Mouse (Mus musculus): ENCODE measurements around the gene Tle4.

Tle4 gene

GRCm38 (mm10) chr19:14463281-14464079, 134.4 kb downstream of the Tle4 start:
- DNase-seq (ENCODE audit: low spot score in 2 of 2) = no peak

- no peak for DNase-seq (ENCODE audit: low spot score in 2 of 2)
Observed at GRCm38 (mm10) chr19:14453486-14453885, 144.4 kb downstream of the Tle4 start.

GRCm38 (mm10) chr19:14451329-14451728, 146.5 kb downstream of the Tle4 start:
- DNase-seq (ENCODE audit: low spot score in 2 of 2) = no peak

- no peak for DNase-seq (ENCODE audit: low spot score in 2 of 2)
Observed at GRCm38 (mm10) chr19:14449738-14450137, 148.1 kb downstream of the Tle4 start.

GRCm38 (mm10) chr19:14448586-14448985, 149.3 kb downstream of the Tle4 start:
- no peak for DNase-seq (ENCODE audit: low spot score in 2 of 2)

DNA sequence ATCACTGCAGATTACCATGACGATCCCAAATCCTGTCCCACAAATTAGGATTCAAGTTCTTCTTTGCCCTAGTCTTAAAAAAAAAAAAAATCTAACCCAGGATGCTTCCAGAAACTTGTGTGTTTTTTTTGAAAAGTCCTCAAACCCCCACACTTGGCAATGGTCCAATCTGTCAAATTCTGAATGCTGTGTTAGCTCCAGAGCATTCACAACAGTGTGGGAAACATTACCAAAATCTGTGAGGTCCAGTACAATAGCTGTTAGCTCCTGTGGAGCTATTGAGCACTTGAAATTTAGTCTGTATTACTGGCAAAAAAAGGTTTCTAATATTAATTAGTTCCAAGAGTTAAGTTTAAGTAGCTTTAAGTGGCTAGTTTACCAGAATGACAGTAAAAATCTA, 150.4 kb downstream of the Tle4 start:
- no peak for DNase-seq (ENCODE audit: low spot score in 2 of 2)

DNA sequence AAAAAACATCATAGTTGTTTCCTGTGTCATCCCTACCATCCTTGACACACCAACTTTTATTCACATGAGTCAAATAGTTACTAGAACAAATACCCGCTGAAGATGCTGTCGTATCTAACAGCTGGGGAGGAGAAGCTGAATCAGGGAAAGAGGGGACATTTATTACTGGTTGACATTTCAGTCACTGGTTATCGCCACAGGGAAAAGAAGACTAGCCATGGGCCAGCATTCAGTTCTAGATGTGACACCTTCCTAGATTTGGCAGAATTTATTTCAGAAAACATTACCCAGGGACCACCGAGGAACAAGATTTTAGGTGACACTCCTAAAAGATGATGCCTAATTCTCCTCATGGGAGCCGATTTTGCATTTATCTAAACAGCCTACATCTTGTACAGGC, 156.0 kb downstream of the Tle4 start:
- no peak for DNase-seq (ENCODE audit: low spot score in 2 of 2)

GRCm38 (mm10) chr19:14437226-14437625, 160.6 kb downstream of the Tle4 start:
- DNase-seq (ENCODE audit: low spot score in 2 of 2) = no peak

DNA sequence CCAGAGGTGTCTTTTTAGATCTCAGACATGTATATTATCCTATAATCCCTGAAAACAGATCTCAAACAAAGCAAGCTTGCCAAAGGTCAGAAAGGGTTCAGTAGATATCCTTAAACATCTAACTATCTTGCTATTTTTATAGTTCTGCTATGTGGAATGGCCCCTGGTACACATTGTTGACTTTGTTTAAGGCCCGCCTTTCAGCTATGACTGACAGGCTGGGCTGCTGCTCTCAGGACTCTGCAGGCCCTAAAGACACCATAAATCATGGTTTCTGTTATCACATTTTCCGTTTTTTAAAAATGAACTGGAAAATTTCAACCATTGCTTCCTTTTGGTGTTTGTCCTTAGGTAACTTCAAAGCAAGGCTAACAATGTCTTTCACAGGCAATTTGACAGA, 161.3 kb downstream of the Tle4 start:
- no peak for DNase-seq (ENCODE audit: low spot score in 2 of 2)

DNA sequence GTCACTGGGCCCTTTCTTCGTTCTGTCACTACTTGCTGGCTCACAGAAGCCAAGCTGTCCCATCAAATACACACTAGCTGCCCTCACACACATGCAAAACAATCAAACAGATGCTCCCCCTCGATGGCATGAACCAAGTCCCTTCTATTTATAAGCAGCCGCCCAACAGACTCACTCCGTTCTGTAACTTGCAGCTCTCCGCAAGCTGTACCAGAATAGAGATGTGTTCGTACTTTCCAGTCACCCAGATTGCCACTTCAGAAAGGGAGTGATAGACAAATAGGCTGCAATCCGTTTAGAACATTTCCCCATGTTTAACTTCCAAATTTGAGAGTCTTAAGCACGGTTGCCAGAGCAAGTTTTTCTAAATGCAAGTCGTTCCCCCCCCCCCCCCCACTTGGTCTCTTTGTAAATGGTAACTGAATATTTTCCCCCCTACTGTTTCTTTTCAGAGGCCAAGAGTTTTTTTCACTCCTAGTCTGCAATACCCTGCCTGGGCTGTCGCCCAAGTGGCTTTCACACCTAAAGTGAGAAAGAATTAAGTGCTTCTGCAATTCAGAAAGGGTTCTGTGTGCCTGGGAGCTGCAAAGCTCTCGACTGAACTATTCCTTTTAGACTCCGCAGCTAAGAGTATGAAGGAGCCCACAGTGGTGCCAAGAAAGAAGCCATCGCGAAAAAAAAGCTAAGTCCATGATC, 162.0 kb downstream of the Tle4 start:
- peak; percentile 22 to 43 for DNase-seq (ENCODE audit: low spot score in 2 of 2)

GRCm38 (mm10) chr19:14433900-14434299, 164.0 kb downstream of the Tle4 start:
- no peak for DNase-seq (ENCODE audit: low spot score in 2 of 2)

DNA sequence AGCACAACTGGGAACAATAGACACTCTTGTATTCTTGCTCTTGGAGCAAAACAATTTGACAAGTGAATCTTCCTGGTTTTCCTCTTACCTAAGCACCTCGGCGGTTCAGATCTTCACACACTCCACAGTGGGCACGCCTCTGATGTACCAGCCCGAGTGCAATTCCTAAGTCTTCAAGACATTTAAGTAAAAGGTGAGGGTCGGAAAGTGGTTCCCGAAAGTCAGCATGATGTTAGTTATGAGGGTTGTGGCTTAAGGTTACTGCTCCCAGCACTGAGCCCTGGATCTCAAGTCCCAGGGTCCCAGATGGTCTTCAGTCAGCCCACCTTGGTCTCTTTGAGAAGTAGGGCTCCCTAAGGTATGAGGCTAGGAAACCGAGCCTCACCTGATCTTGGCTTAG, 165.4 kb downstream of the Tle4 start:
- DNase-seq (ENCODE audit: low spot score in 2 of 2) = no peak

GRCm38 (mm10) chr19:14426920-14427319, 170.9 kb downstream of the Tle4 start:
- DNase-seq (ENCODE audit: low spot score in 2 of 2) = no peak

- DNase-seq (ENCODE audit: low spot score in 2 of 2) = no peak
Observed at GRCm38 (mm10) chr19:14426244-14426868, 171.5 kb downstream of the Tle4 start.

DNA sequence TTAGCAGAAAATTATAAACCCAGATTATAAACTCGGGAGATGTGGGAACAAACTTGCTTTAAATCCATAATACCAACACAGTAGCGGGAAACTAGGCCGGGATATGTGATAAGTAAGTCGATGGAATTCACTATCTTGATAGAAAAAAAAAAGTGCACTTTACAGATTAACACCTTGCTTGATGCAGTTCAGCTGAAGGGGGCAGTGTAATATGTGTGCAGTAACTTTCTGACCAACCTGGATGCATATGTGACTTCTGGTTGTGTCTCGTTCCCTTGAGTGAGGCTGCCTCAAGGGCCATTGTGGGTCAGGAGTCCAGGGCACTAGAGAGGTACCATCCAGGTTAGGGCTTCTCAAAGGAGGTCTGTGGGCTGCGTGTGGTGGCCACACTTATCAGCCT, 172.7 kb downstream of the Tle4 start:
- no peak for DNase-seq (ENCODE audit: low spot score in 2 of 2)

- no peak for DNase-seq (ENCODE audit: low spot score in 2 of 2)
Observed at GRCm38 (mm10) chr19:14424016-14424964, 173.6 kb downstream of the Tle4 start.

GRCm38 (mm10) chr19:14421691-14422090, 176.2 kb downstream of the Tle4 start:
- no peak for DNase-seq (ENCODE audit: low spot score in 2 of 2)

GRCm38 (mm10) chr19:14419886-14420285, 178.0 kb downstream of the Tle4 start:
- DNase-seq (ENCODE audit: low spot score in 2 of 2) = no peak

DNA sequence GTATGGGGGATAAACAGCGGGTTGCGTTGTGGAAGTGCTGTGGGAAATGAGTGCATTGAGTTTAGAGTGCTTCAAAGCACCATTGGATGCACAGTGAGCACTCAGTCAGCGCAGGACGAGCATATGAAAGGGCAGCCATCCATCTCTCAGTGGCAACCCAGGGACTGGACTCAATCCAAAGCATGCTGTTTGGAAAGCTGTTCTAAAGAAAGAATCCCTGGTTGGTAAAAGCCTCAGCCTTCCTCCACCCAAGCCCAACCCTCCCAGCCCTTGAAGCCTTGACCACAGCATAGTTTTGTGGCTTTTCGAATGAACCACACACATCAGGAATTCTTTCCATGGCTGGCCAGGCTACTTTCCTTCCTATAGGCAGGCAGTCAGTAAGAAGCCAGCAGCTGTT, 181.0 kb downstream of the Tle4 start:
- DNase-seq (ENCODE audit: low spot score in 2 of 2) = no peak

DNA sequence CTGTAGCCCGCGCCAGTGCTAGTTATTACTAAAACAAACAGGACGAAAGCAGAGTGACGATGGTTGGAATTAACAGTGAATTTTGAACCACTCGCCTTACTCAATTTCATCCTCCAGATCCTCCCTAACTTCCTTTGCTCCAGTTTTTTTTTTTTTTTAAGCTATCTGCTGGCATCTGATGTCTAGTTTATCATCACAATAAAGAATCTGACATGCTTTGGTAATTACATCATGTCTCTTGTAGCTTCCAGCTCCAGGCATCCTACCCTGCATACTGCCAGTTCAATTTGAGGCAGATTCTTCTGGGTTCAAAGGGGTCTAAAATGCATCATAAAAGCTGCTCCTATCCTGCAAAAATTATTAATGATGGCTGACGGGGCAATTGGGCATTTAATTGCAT, 181.9 kb downstream of the Tle4 start:
- no peak for DNase-seq (ENCODE audit: low spot score in 2 of 2)

DNA sequence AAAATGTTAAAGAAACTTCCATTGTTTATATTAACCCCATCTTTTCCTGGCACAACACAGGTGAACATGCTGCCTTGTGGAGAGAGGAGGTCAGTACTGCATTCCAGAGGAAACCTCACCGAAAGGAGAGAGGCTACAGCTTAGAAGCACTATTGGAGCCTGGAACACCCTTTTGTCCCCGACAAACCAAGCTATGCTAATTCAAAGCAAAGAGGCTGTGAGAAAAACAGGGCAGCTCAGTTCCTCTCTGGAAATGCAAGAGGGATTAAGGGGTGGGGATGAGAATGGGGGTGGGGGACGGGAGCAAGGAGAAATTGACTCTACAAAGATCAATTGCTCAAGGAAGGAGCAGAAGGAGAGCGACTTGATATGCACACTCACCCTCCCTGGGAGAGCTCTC, 182.9 kb downstream of the Tle4 start:
- no peak for DNase-seq (ENCODE audit: low spot score in 2 of 2)

GRCm38 (mm10) chr19:14406603-14407002, 191.2 kb downstream of the Tle4 start:
- DNase-seq (ENCODE audit: low spot score in 2 of 2) = peak; percentile 15 to 32

Measured in frontal cortex, postnatal 14 days (tissue).